Mouse (Mus musculus) lung, postnatal 0 days (tissue): ENCODE measurements around the gene T2. TPM values are rescaled to one million over a fixed set of nuclear protein-coding genes. Genes with fewer than 3 reads are reported as not detected.
A peak's percentile ranks its signal among the peaks of the same experiment; 100 is the strongest.

Experiments used
- ATAC-seq: fragments of 200-750 bp; cut with Nextera tagmentation; 2 replicates; pipeline ENCODE4 v1.8.0; 2017; ENCODE audit warnings: moderate library complexity
- DNase-seq: peaks from one replicate; pipeline ENCODE4 v3.0.0-alpha.2; 2016; ENCODE audit warnings: low spot score
- H3K27ac ChIP-seq: fragments of 300-500 bp; sonication (generic); 2 replicates; pipeline ENCODE4 v1.5.1; 2014; ENCODE audit warnings: antibody characterized with exemption, mild to moderate bottlenecking, low read length, mixed read lengths
- H3K27me3 ChIP-seq: fragments of 300-500 bp; sonication (generic); replicated peaks from 2 replicates; pipeline ENCODE4 v1.6.1; 2014; ENCODE audit warnings: low read length, mixed read lengths; ENCODE audit not compliant: insufficient read depth
- H3K36me3 ChIP-seq: fragments of 300-500 bp; sonication (generic); 2 replicates; pipeline ENCODE4 v1.6.1; 2014; ENCODE audit warnings: low read length, mixed read lengths; ENCODE audit not compliant: insufficient read depth
- H3K4me1 ChIP-seq: fragments of 300-500 bp; sonication (generic); 2 replicates; pipeline ENCODE4 v1.6.1; 2014; ENCODE audit warnings: antibody characterized with exemption, low read depth, low read length, mixed read lengths; ENCODE audit not compliant: insufficient read depth
- H3K4me2 ChIP-seq: fragments of 300-500 bp; sonication (generic); replicated peaks from 2 replicates; pipeline ENCODE4 v1.6.1; 2014; ENCODE audit warnings: low read depth, mild to moderate bottlenecking, low read length, moderate library complexity, mixed read lengths
- H3K4me3 ChIP-seq: fragments of 300-500 bp; sonication (generic); 2 replicates; pipeline ENCODE4 v1.5.1; 2014; ENCODE audit warnings: low read depth, low read length
- H3K9ac ChIP-seq: fragments of 300-500 bp; sonication (generic); replicated peaks from 2 replicates; pipeline ENCODE4 v1.6.1; 2014; ENCODE audit warnings: low read depth, mild to moderate bottlenecking
- H3K9me3 ChIP-seq: fragments of 300-500 bp; sonication (generic); 2 replicates; pipeline ENCODE4 v1.6.1; 2016; ENCODE audit warnings: low read length, mixed read lengths
- CTCF ChIP-seq: IDR thresholded peaks from 2 replicates; pipeline ENCODE4 v1.5.1; 2016; ENCODE audit warnings: antibody characterized with exemption, mild to moderate bottlenecking
- EP300 ChIP-seq: IDR thresholded peaks from 2 replicates; pipeline ENCODE4 v1.6.1; 2016; ENCODE audit warnings: antibody characterized with exemption, mild to moderate bottlenecking, control low read depth
- WGBS: fragments of 180-500 bp; shearing (Covaris S2); extraction: QIAGEN DNeasy Blood & Tissue Kit; methylation state at CpG from one replicate; pipeline ENCODE4 v1.1.7; 2014; 5-methylcytosine and 5-hydroxymethylcytosine counted together
- polyA plus RNA-seq: library from polyadenylated mRNA; unstranded; fragments of >200 nt; fragmentation: Nextera tagmentation; extraction: Ambion mirVana; gene quantifications from 2 replicates; pipeline ENCODE4 v1.2.1, GENCODE M21; 2015

The T2 gene
- polyA plus RNA-seq, 1 experiment from 2014 or later, result 0.93 TPM

DNA sequence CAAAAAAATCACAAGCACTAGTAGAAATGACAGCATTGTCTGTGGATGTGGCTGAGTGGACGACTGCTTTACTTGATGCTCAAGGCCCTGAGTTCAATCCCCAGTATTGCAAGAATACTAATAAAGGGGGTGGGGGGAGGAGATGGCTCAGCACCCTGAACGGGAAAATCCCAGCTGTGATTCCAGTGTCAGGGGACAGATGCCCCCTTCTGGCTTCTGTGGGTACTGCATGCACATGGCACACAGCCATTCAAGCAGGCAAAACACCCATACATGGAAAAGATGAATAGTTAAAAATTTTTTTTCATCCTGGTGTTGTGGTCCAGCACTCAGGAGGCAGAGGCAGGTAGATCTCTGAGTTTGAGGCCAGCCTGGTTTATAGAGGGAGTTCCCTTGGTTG, 67.5 kb downstream of the T2 start:
- no peak overlapping the region for H3K4me3 ChIP-seq
- no peak overlapping the region for H3K27ac ChIP-seq
- H3K4me2 ChIP-seq, result no peak overlapping the region
- H3K9me3 ChIP-seq, result no peaks in the 10 kb centered on the region
- no peaks in the 10 kb centered on the region for H3K4me1 ChIP-seq
- H3K36me3 ChIP-seq, result no peaks in the 10 kb centered on the region
- H3K9ac ChIP-seq, result no peak overlapping the region
- no peak for TF ChIP-seq EP300
- peak; percentile 62 for TF ChIP-seq CTCF
- H3K27me3 ChIP-seq, result no peaks in the 10 kb centered on the region
- WGBS, result 64% methylated on average over 2 of the region's 2 CpGs
- no peak for DNase-seq
- no peak for ATAC-seq

DNA sequence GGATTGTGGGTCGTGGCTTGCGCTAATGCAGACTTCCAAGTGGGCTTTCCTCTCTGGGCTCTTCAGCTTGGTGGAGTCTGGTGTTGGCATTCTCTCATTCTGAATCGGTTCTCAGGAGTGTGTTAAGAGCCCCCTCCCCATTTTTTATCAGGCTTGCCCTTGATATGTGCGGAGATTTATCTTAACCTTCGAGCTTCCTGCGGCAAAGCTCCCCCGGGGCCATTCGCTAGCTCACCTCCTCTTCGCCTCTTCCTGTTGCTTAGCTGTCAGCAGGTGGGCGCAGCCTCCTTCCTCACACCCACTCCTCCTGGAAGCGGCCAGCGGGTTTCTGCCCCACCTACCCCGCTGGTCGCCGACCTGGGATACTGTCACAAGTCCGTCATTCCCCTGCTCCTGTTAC, 73.6 kb downstream of the T2 start:
- Histone ChIP-seq H3K27ac (no peak overlapping the region), H3K27me3 (peaks cover 46% of the 10 kb centered on the region), H3K36me3 (no peaks in the 10 kb centered on the region), H3K4me1 (no peaks in the 10 kb centered on the region), H3K4me2 (no peak overlapping the region), H3K9ac (no peak overlapping the region), H3K4me3 (no peak overlapping the region), H3K9me3 (no peaks in the 10 kb centered on the region)
- ATAC-seq, result no peak
- DNase-seq, result no peak
- TF ChIP-seq EP300, result no peak
- no peak for TF ChIP-seq CTCF
- WGBS, result 3% methylated on average over 16 of the region's 16 CpGs

DNA sequence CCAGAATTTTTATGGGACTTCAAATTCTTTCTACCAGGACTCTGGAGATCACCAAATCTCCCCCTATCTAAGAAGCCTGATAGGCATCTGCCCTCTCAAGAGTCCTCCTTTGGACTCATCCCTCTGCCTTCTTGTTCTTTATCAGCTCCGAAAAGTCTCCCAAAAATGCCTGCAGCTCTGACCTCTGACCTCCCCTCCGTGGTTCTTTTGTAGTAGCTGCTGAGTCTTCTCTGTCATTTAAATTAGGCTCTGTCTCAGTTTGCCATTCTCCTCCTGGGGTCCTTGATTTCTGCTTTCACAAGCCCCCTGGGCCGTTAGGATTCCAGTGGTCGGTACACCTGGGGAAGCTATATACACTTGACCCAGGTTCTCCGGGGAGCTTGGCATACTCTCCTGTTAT, 74.1 kb downstream of the T2 start:
- H3K4me2 ChIP-seq, result no peak overlapping the region
- peaks cover 50% of the 10 kb centered on the region for H3K27me3 ChIP-seq

DNA sequence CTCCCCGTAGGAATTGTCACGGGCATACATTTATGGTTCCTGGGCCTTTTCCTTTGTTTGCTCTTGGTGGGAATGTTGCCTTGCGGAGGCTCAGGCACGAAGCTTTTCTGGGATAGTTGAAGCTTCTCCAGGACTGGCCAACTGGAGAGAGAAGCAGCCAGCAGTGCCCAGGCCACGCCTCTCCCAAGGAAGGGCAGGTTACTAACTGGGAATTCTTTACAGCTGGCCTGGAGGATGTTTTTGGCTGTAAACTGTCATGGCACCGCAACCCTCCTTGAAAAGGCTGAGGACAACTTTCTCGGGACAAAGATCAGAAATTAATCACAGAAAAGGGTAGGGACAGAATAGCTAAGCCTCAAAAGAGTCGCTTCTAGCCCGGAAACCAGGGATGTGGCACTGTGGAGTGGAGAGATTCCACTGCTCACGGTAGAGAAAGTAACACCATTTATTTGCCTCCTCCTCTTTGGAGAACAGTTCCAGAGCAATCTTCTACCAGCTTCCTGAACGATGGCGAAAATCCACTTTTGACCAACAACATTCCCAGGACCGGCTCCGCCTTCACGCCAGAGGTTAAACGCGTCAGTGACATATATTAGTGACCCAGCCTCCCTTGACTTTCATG, 76.5 kb downstream of the T2 start:
- Histone ChIP-seq H3K9ac (no peak overlapping the region), H3K27ac (no peak overlapping the region), H3K9me3 (no peaks in the 10 kb centered on the region), H3K4me3 (no peak overlapping the region), H3K27me3 (peaks cover 65% of the 10 kb centered on the region), H3K4me1 (no peaks in the 10 kb centered on the region), H3K4me2 (no peak overlapping the region), H3K36me3 (no peaks in the 10 kb centered on the region)
- DNase-seq (no peak), ATAC-seq (no peak)
- 4% methylated on average over 17 of the region's 17 CpGs for WGBS
- TF ChIP-seq EP300, result no peak

More for the DNA sequence above, 74.1 kb downstream of the T2 start:
- Histone ChIP-seq H3K36me3 (no peaks in the 10 kb centered on the region), H3K4me1 (no peaks in the 10 kb centered on the region), H3K27ac (no peak overlapping the region), H3K9me3 (no peaks in the 10 kb centered on the region), H3K9ac (no peak overlapping the region), H3K4me3 (no peak overlapping the region)
- no peak for DNase-seq
- TF ChIP-seq EP300, result no peak
- TF ChIP-seq CTCF, result no peak
- no peak for ATAC-seq
- WGBS, result 5% methylated on average over 5 of the region's 5 CpGs

DNA sequence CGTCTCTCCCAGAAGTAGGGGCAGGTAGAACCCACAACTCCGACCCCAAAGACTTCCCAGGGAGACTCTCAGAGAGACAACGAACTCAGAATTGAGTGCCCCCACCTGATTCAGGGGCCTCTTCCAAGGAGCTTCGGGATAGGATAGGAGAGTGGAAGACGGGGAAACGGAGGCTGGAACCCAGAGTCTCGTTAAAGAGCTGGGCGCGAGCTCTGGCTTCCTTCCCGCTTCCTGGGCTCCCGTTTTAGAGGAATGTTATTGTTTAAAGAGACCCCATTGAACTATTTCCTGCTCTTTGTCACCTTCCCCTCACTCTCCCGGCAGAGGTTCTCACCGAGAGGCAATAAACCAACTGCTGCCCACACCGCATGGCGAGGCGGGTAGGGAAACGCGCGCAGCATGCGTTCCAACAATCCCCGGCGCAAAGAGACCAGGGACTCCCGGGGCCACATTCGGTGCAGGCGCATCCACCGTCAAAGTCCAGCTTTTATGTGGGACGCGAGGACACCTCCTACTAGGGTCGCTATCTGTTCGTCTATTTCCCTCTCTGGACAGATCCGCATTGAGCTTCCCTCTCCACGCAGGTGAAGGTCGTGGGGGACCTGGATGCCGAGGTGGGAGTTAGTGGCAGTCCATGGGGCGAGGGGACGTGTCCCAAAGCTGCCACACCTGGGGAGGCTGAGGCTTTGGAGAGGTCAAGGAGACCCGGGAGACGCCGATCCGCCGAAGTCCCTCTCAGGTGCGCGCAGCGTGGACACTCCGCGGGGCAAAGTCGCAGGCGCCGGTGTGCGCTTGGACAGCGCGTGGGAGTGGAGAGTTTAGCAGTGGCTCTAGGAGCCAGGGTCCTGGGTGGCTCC, 77.6 kb downstream of the T2 start:
- Histone ChIP-seq H3K27ac (no peak overlapping the region), H3K4me3 (peak overlapping the region; percentile 5; the same call in 1 of the 2 replicates)
- DNase-seq, result no peak

More for the DNA sequence above, 77.6 kb downstream of the T2 start:
- Histone ChIP-seq H3K9me3 (no peaks in the 10 kb centered on the region), H3K4me2 (0 out of 2 replicates have a peak overlapping the region, but pooled peaks have one; percentile 11), H3K36me3 (no peaks in the 10 kb centered on the region), H3K9ac (no peak overlapping the region), H3K27me3 (peaks cover 65% of the 10 kb centered on the region), H3K4me1 (no peaks in the 10 kb centered on the region)
- ATAC-seq, result no peak
- 1% methylated on average over 52 of the region's 52 CpGs for WGBS
- no peak for TF ChIP-seq CTCF
- TF ChIP-seq EP300, result no peak
